Mouse (Mus musculus) heart, embryonic 15.5 days (tissue): Measurements from ENCODE around the gene Ndufb10. TPM values are rescaled to one million over a fixed set of nuclear protein-coding genes. Genes with fewer than 3 reads are reported as not detected.

Source experiments
- ATAC-seq: fragments of 200-750 bp; cut with Nextera tagmentation; replicated peaks from 2 replicates; pipeline ENCODE4 v1.8.0; 2017; ENCODE audit warnings: low read depth, moderate TSS enrichment; ENCODE audit not compliant: insufficient number of reproducible peaks, insufficient read depth, low FRiP score
- H3K27ac ChIP-seq: fragments of 300-500 bp; sonication (generic); 2 replicates; pipeline ENCODE4 v1.5.1; 2015; ENCODE audit warnings: mild to moderate bottlenecking, inconsistent platforms
- H3K27me3 ChIP-seq: fragments of 300-500 bp; sonication (generic); 2 replicates; pipeline ENCODE4 v1.6.1; 2015; ENCODE audit warnings: inconsistent platforms
- H3K36me3 ChIP-seq: fragments of 300-500 bp; sonication (generic); 2 replicates; pipeline ENCODE4 v1.6.1; 2015; ENCODE audit warnings: mild to moderate bottlenecking, inconsistent platforms
- H3K4me1 ChIP-seq: fragments of 300-500 bp; sonication (generic); replicated peaks from 2 replicates; pipeline ENCODE4 v1.6.1; 2015; ENCODE audit warnings: inconsistent platforms
- H3K4me2 ChIP-seq: fragments of 300-500 bp; sonication (generic); 2 replicates; pipeline ENCODE4 v1.6.1; 2015; ENCODE audit warnings: inconsistent platforms, mild to moderate bottlenecking, moderate library complexity
- H3K4me3 ChIP-seq: fragments of 300-500 bp; sonication (generic); 2 replicates; pipeline ENCODE4 v1.5.1; 2015; ENCODE audit warnings: mild to moderate bottlenecking, inconsistent platforms
- H3K9ac ChIP-seq: fragments of 300-500 bp; sonication (generic); 2 replicates; pipeline ENCODE4 v1.6.1; 2015; ENCODE audit warnings: mild to moderate bottlenecking, inconsistent platforms
- H3K9me3 ChIP-seq: fragments of 300-500 bp; sonication (generic); replicated peaks from 2 replicates; pipeline ENCODE4 v1.6.1; 2016; ENCODE audit warnings: inconsistent platforms
- WGBS: fragments of 180-500 bp; shearing (Covaris S2); methylation state at CpG from one replicate; pipeline ENCODE4 v1.1.7; 2015; ENCODE audit warnings: mixed read lengths; 5-methylcytosine and 5-hydroxymethylcytosine counted together
- polyA plus RNA-seq: library from polyadenylated mRNA; unstranded; fragments of >200 nt; fragmentation: Nextera tagmentation; extraction: Ambion mirVana; gene quantifications from 2 replicates; pipeline ENCODE4 v1.2.1, GENCODE M21; 2015

Gene Ndufb10
- polyA plus RNA-seq, 1 experiment from 2014 or later = 528 TPM

- 90% methylated on average over 21 of the region's 21 CpGs for WGBS
- peaks cover 31% of the 10 kb centered on the region for H3K4me1 ChIP-seq
- H3K9me3 ChIP-seq = no peaks in the 10 kb centered on the region
- no peak overlapping the region for H3K4me3 ChIP-seq
- H3K36me3 ChIP-seq = no peaks in the 10 kb centered on the region
- ATAC-seq = no peak
- H3K9ac ChIP-seq = no peak overlapping the region
- no peak overlapping the region for H3K4me2 ChIP-seq
- H3K27ac ChIP-seq = no peak overlapping the region
- no peaks in the 10 kb centered on the region for H3K27me3 ChIP-seq
Observed at GRCm38 (mm10) chr17:24733434-24734050, 9.3 kb upstream of the Ndufb10 start.

GRCm38 (mm10) chr17:24732233-24732935 is 8.1 kb upstream of the Ndufb10 start:
- Histone ChIP-seq H3K27ac (peak overlapping the region; percentile 79), H3K9ac (no peak overlapping the region), H3K4me1 (peaks cover 27% of the 10 kb centered on the region), H3K4me2 (no peak overlapping the region), H3K36me3 (no peaks in the 10 kb centered on the region), H3K27me3 (no peaks in the 10 kb centered on the region; the same call in 1 of the 2 replicates), H3K9me3 (no peaks in the 10 kb centered on the region), H3K4me3 (no peak overlapping the region)
- ATAC-seq = no peak
- WGBS = 59% methylated on average over 12 of the region's 12 CpGs

GRCm38 (mm10) chr17:24730787-24731186 is 6.5 kb upstream of the Ndufb10 start:
- H3K36me3 ChIP-seq = no peaks in the 10 kb centered on the region
- H3K27ac ChIP-seq = no peak overlapping the region
- no peak overlapping the region for H3K4me3 ChIP-seq
- H3K4me2 ChIP-seq = no peak overlapping the region
- no peaks in the 10 kb centered on the region; the same call in 1 of the 2 replicates for H3K27me3 ChIP-seq
- ATAC-seq = no peak
- H3K4me1 ChIP-seq = peaks cover 16% of the 10 kb centered on the region
- no peak overlapping the region for H3K9ac ChIP-seq
- H3K9me3 ChIP-seq = no peaks in the 10 kb centered on the region
- 82% methylated on average over 14 of the region's 14 CpGs for WGBS

GRCm38 (mm10) chr17:24729067-24729466 is 4.8 kb upstream of the Ndufb10 start:
- peaks cover 19% of the 10 kb centered on the region for H3K4me1 ChIP-seq
- no peaks in the 10 kb centered on the region; the same call in 1 of the 2 replicates for H3K27me3 ChIP-seq
- no peak overlapping the region for H3K27ac ChIP-seq
- ATAC-seq = no peak
- H3K9me3 ChIP-seq = no peaks in the 10 kb centered on the region
- no peak overlapping the region for H3K9ac ChIP-seq
- no peak overlapping the region for H3K4me2 ChIP-seq
- WGBS = 54% methylated on average over 6 of the region's 6 CpGs
- no peaks in the 10 kb centered on the region for H3K36me3 ChIP-seq
- H3K4me3 ChIP-seq = no peak overlapping the region

- no peak overlapping the region for H3K9ac ChIP-seq
- H3K4me3 ChIP-seq = no peak overlapping the region
- H3K4me2 ChIP-seq = no peak overlapping the region
- H3K9me3 ChIP-seq = no peaks in the 10 kb centered on the region
- no peaks in the 10 kb centered on the region; the same call in 1 of the 2 replicates for H3K27me3 ChIP-seq
- H3K4me1 ChIP-seq = peaks cover 21% of the 10 kb centered on the region
- 67% methylated on average over 17 of the region's 17 CpGs for WGBS
- H3K27ac ChIP-seq = no peak overlapping the region
- no peak for ATAC-seq
- H3K36me3 ChIP-seq = no peaks in the 10 kb centered on the region
Observed at GRCm38 (mm10) chr17:24728184-24728583, 3.9 kb upstream of the Ndufb10 start.

GRCm38 (mm10) chr17:24727618-24728017 is 3.3 kb upstream of the Ndufb10 start, which contains the start of gene Rpl3l:
Gene Rpl3l, plus strand, starts transcription at chr17:24727820.
- 50% methylated on average over 2 of the region's 2 CpGs for WGBS
- Histone ChIP-seq H3K9me3 (no peaks in the 10 kb centered on the region), H3K4me3 (no peak within 1 kb of the TSS), H3K27me3 (no peaks in the 10 kb centered on the region; the same call in 1 of the 2 replicates), H3K36me3 (peaks cover under 1% of the 10 kb centered on the region; the same call in 1 of the 2 replicates), H3K9ac (no peak within 1 kb of the TSS), H3K27ac (no peak within 1 kb of the TSS), H3K4me2 (no peak within 1 kb of the TSS), H3K4me1 (peaks cover 24% of the 10 kb centered on the region)
- no peak for ATAC-seq

GRCm38 (mm10) chr17:24725637-24726390 is 1.5 kb upstream of the Ndufb10 start:
- Histone ChIP-seq H3K4me1 (peaks cover 27% of the 10 kb centered on the region), H3K27ac (no peak overlapping the region), H3K27me3 (no peaks in the 10 kb centered on the region; the same call in 1 of the 2 replicates), H3K36me3 (peaks cover 16% of the 10 kb centered on the region), H3K9me3 (no peaks in the 10 kb centered on the region), H3K4me3 (no peak overlapping the region), H3K4me2 (no peak overlapping the region), H3K9ac (no peak overlapping the region)
- no peak for ATAC-seq
- WGBS = 73% methylated on average over 3 of the region's 3 CpGs

- Histone ChIP-seq H3K4me3 (peak overlapping the region; percentile 89), H3K9ac (peak overlapping the region; percentile 95), H3K27me3 (no peaks in the 10 kb centered on the region; the same call in 1 of the 2 replicates), H3K4me1 (peaks cover 31% of the 10 kb centered on the region), H3K27ac (peak overlapping the region; percentile 96), H3K9me3 (no peaks in the 10 kb centered on the region), H3K36me3 (peaks cover 16% of the 10 kb centered on the region), H3K4me2 (peak overlapping the region; percentile 70)
- 0% methylated on average over 15 of the region's 15 CpGs for WGBS
- ATAC-seq = 0 out of 2 replicates have a peak, but pooled peaks have one; percentile 4
Observed at GRCm38 (mm10) chr17:24723881-24724180, 447 bp downstream of the Ndufb10 start.

GRCm38 (mm10) chr17:24723122-24723880 is 977 bp downstream of the Ndufb10 start:
- peaks cover 34% of the 10 kb centered on the region for H3K4me1 ChIP-seq
- peak overlapping the region; percentile 96 for H3K27ac ChIP-seq
- H3K9me3 ChIP-seq = no peaks in the 10 kb centered on the region
- H3K4me3 ChIP-seq = peak overlapping the region; percentile 89
- WGBS = 4% methylated on average over 12 of the region's 12 CpGs
- peak overlapping the region; percentile 70 for H3K4me2 ChIP-seq
- peak overlapping the region; percentile 95 for H3K9ac ChIP-seq
- no peak for ATAC-seq
- peaks cover 16% of the 10 kb centered on the region for H3K36me3 ChIP-seq
- H3K27me3 ChIP-seq = no peaks in the 10 kb centered on the region; the same call in 1 of the 2 replicates

GRCm38 (mm10) chr17:24722220-24722924 is 1.9 kb downstream of the Ndufb10 start:
- 33% methylated on average over 13 of the region's 13 CpGs for WGBS
- Histone ChIP-seq H3K9me3 (no peaks in the 10 kb centered on the region), H3K9ac (peak overlapping the region; percentile 56; the same call in 1 of the 2 replicates), H3K4me3 (peak overlapping the region; percentile 89), H3K4me1 (peaks cover 34% of the 10 kb centered on the region), H3K4me2 (peak overlapping the region; percentile 70), H3K27me3 (no peaks in the 10 kb centered on the region), H3K36me3 (peaks cover 19% of the 10 kb centered on the region), H3K27ac (no peak overlapping the region)
- no peak for ATAC-seq
